Mouse (Mus musculus): ENCODE data around the gene Scarb1. TPM values are rescaled to one million over a fixed set of nuclear protein-coding genes. Genes with fewer than 3 reads are reported as not detected.

Scarb1 gene
- polyA plus RNA-seq, 1 experiment from 2014 or later, result 105 TPM

DNA sequence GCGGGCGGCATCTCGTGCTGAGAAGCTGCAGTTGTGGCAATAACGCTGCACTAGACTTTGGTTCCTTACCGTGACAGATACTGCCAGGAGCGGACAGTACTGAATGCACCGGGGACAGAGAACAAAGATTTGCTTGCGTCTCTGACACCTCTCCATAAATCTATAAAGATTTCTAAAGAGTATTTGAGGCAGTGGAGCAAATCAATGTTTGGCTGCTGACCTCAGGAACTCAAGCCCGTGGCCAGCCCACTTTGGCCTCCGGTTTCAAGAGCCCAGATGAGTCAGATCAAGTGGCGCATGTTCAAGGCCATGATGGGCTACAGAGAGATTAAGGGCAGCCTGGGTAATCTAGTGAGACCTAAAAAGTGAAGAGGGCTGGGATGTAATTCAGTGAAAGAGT lies 54.8 kb downstream of the Scarb1 start:
- Histone ChIP-seq H3K27me3 (ENCODE audit: insufficient read depth, low read length) (no peaks in the 10 kb centered on the region), H3K27ac (ENCODE audit: low read depth) (peak overlapping the region; percentile 49; the same call in 1 of the 2 replicates), H3K4me1 (ENCODE audit: insufficient read depth) (peaks cover 4% of the 10 kb centered on the region; the same call in 1 of the 2 replicates), H3K36me3 (replicated peaks; ENCODE audit: insufficient read depth, low read length) (peaks cover 70% of the 10 kb centered on the region), H3K9ac (replicated peaks) (no peak overlapping the region), H3K4me2 (ENCODE audit: low read depth, low read length) (no peak overlapping the region), H3K9me3 (ENCODE audit: low read length) (no peaks in the 10 kb centered on the region), H3K4me3 (ENCODE audit: low read depth, low read length) (no peak overlapping the region)
- WGBS (ENCODE audit: insufficient replicate concordance), result 78% methylated on average over 11 of the region's 11 CpGs
- peak; percentile 51 for DNase-seq
- TF ChIP-seq EP300 (IDR thresholded peaks at IDR 0.05; ENCODE audit: low read depth) (peak; percentile 81), CTCF (IDR thresholded peaks at IDR 0.05; ENCODE audit: low read depth) (no peak)
- peak; percentile 91 for ATAC-seq

GRCm38 (mm10) chr5:125283748-125284640 lies 56.9 kb downstream of the Scarb1 start:
- 70% methylated on average over 35 of the region's 35 CpGs for WGBS (ENCODE audit: insufficient replicate concordance)
- Histone ChIP-seq H3K4me1 (ENCODE audit: insufficient read depth) (peaks cover 6% of the 10 kb centered on the region; the same call in 1 of the 2 replicates), H3K4me3 (ENCODE audit: low read depth, low read length) (no peak overlapping the region), H3K27ac (ENCODE audit: low read depth) (no peak overlapping the region), H3K9me3 (ENCODE audit: low read length) (no peaks in the 10 kb centered on the region), H3K27me3 (ENCODE audit: insufficient read depth, low read length) (no peaks in the 10 kb centered on the region), H3K9ac (replicated peaks) (no peak overlapping the region), H3K4me2 (ENCODE audit: low read depth, low read length) (no peak overlapping the region), H3K36me3 (replicated peaks; ENCODE audit: insufficient read depth, low read length) (peaks cover 62% of the 10 kb centered on the region)
- TF ChIP-seq CTCF (IDR thresholded peaks at IDR 0.05; ENCODE audit: low read depth), result no peak
- no peak for TF ChIP-seq EP300 (IDR thresholded peaks at IDR 0.05; ENCODE audit: low read depth)
- no peak for ATAC-seq
- DNase-seq, result no peak

- Histone ChIP-seq H3K4me1 (ENCODE audit: insufficient read depth) (peaks cover 8% of the 10 kb centered on the region; the same call in 1 of the 2 replicates), H3K27ac (ENCODE audit: low read depth) (peak overlapping the region; percentile 36; the same call in 1 of the 2 replicates), H3K27me3 (ENCODE audit: insufficient read depth, low read length) (no peaks in the 10 kb centered on the region), H3K4me2 (ENCODE audit: low read depth, low read length) (0 out of 2 replicates have a peak overlapping the region, but pooled peaks have one; percentile 4), H3K36me3 (replicated peaks; ENCODE audit: insufficient read depth, low read length) (peaks cover 42% of the 10 kb centered on the region), H3K4me3 (ENCODE audit: low read depth, low read length) (no peak overlapping the region), H3K9ac (replicated peaks) (no peak overlapping the region), H3K9me3 (ENCODE audit: low read length) (no peaks in the 10 kb centered on the region)
- ATAC-seq (no peak; the same call in 1 of the 2 replicates), DNase-seq (no peak)
- WGBS (ENCODE audit: insufficient replicate concordance), result 74% methylated on average over 7 of the region's 7 CpGs
- TF ChIP-seq EP300 (IDR thresholded peaks at IDR 0.05; ENCODE audit: low read depth), result no peak
- no peak for TF ChIP-seq CTCF (IDR thresholded peaks at IDR 0.05; ENCODE audit: low read depth)
Observed at GRCm38 (mm10) chr5:125279216-125279615, 61.7 kb downstream of the Scarb1 start.

GRCm38 (mm10) chr5:125278314-125278713 lies 62.6 kb downstream of the Scarb1 start:
- no peak overlapping the region for H3K4me2 ChIP-seq (ENCODE audit: low read depth, low read length)
- WGBS (ENCODE audit: insufficient replicate concordance), result 33% methylated on average over 6 of the region's 6 CpGs
- TF ChIP-seq EP300 (IDR thresholded peaks at IDR 0.05; ENCODE audit: low read depth) (no peak), CTCF (IDR thresholded peaks at IDR 0.05; ENCODE audit: low read depth) (peak; percentile 76)
- H3K4me3 ChIP-seq (ENCODE audit: low read depth, low read length), result no peak overlapping the region
- DNase-seq, result peak; percentile 48
- no peak for ATAC-seq
- H3K4me1 ChIP-seq (ENCODE audit: insufficient read depth), result peaks cover 8% of the 10 kb centered on the region; the same call in 1 of the 2 replicates
- H3K9me3 ChIP-seq (ENCODE audit: low read length), result no peaks in the 10 kb centered on the region
- peaks cover 35% of the 10 kb centered on the region for H3K36me3 ChIP-seq (replicated peaks; ENCODE audit: insufficient read depth, low read length)
- no peak overlapping the region for H3K9ac ChIP-seq (replicated peaks)
- H3K27me3 ChIP-seq (ENCODE audit: insufficient read depth, low read length), result no peaks in the 10 kb centered on the region
- peak overlapping the region; percentile 36; the same call in 1 of the 2 replicates for H3K27ac ChIP-seq (ENCODE audit: low read depth)

- ATAC-seq (no peak), DNase-seq (no peak)
- 84% methylated on average over 6 of the region's 6 CpGs for WGBS (ENCODE audit: insufficient replicate concordance)
- Histone ChIP-seq H3K27me3 (ENCODE audit: insufficient read depth, low read length) (no peaks in the 10 kb centered on the region), H3K36me3 (replicated peaks; ENCODE audit: insufficient read depth, low read length) (peaks cover 29% of the 10 kb centered on the region), H3K4me2 (ENCODE audit: low read depth, low read length) (no peak overlapping the region), H3K9ac (replicated peaks) (no peak overlapping the region), H3K4me3 (ENCODE audit: low read depth, low read length) (no peak overlapping the region), H3K9me3 (ENCODE audit: low read length) (no peaks in the 10 kb centered on the region), H3K27ac (ENCODE audit: low read depth) (no peak overlapping the region), H3K4me1 (ENCODE audit: insufficient read depth) (peaks cover 15% of the 10 kb centered on the region; the same call in 1 of the 2 replicates)
- TF ChIP-seq CTCF (IDR thresholded peaks at IDR 0.05; ENCODE audit: low read depth), result no peak
- no peak for TF ChIP-seq EP300 (IDR thresholded peaks at IDR 0.05; ENCODE audit: low read depth)
Observed at GRCm38 (mm10) chr5:125277313-125277712, 63.6 kb downstream of the Scarb1 start.

- 91% methylated on average over 4 of the region's 4 CpGs for WGBS (ENCODE audit: insufficient replicate concordance)
Observed at GRCm38 (mm10) chr5:125276765-125277164, 64.1 kb downstream of the Scarb1 start.

More at GRCm38 (mm10) chr5:125276765-125277164, 64.1 kb downstream of the Scarb1 start:
- Histone ChIP-seq H3K27me3 (ENCODE audit: insufficient read depth, low read length) (no peaks in the 10 kb centered on the region), H3K9me3 (ENCODE audit: low read length) (no peaks in the 10 kb centered on the region), H3K36me3 (replicated peaks; ENCODE audit: insufficient read depth, low read length) (peaks cover 23% of the 10 kb centered on the region), H3K4me1 (ENCODE audit: insufficient read depth) (peaks cover 15% of the 10 kb centered on the region), H3K4me3 (ENCODE audit: low read depth, low read length) (no peak overlapping the region), H3K27ac (ENCODE audit: low read depth) (no peak overlapping the region), H3K4me2 (ENCODE audit: low read depth, low read length) (no peak overlapping the region), H3K9ac (replicated peaks) (no peak overlapping the region)
- TF ChIP-seq CTCF (IDR thresholded peaks at IDR 0.05; ENCODE audit: low read depth), result no peak
- TF ChIP-seq EP300 (IDR thresholded peaks at IDR 0.05; ENCODE audit: low read depth), result no peak
- DNase-seq (no peak), ATAC-seq (no peak)
